Mouse (Mus musculus) adrenal gland, adult 2 months (tissue): ENCODE measurements at regions not wholly inside any gene's neighbourhood (a gene's known extent, or its start where the extent isn't known, plus 50 kb on each side); places are given as distances from the start of the nearest gene placed in this dataset.
"Not testable (repeated sequence)": the region's sequence is repeated elsewhere in the genome, so short reads cannot be mapped to it uniquely, and the experiment has no call there.

ENCODE experiments used
- DNase-seq: peaks from one replicate; pipeline ENCODE4 v3.0.0; 2021

DNA sequence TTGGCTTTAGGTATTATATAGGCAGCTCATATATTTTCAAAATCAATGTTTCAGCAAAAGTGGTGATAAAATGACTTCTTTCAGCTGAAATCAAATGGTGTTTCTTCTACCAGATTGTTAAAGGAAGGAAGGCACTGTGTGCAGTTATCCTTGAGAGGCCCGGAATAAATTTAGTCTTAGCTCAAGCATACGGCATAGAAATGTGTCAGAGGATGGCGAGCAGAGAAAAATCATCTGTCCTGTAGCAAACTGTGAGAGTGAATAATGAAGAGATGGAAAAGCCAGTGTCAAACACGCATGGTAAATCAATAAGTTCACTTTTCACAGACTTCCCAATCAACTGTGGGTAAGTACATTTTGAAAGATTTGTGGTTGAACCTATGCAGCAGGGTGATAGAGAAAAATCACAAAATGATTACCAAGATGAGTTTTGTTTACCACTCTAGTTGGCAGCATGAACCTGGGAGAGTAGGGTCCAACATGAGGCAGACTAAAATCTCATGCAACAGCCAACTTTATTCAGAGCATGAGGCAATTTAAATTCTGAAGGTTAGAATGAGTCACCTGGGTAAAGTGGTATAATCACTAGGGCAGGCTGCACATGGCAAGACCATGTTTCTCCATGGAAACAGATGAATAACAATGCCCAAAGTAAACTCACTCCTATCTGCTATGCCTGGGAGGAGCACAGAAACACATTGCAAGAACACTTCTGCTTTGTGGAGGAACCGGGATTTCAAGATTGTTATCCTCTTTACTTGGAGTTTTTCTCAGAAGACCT is 55.7 kb downstream of the AI429214 start:
- peak; percentile 63 for DNase-seq

DNA sequence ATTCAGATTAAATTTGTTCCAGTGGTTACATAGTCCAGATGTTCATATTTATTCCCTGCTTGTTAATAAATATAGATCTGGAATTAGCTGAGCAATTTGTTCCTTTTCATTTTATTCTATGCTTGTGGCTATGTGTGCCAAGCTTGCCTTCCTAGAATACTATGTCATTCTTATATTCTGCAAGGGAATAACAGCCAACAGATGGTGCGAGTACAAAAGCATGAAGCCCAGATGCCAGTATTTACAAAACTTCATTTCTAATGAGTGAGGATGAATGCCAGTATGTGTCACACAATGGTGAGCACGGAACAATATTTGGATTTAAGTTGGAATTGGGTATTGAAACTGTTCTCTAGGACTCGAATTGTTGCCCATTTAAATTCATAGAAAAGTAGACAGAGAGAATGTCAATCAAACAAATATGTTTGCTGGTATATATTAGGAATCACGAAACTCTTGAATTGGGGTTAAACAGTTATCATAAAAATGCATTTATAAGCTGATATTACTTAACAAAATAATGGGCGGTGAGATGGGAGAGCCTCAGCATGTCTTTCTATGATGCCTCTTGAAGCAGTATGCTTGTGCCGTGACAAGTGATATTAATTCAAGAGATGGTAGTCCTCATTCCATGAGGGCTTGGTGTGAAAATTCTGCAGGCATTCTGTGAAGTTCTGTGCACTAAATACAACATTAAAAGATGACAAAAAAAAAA is 56.7 kb downstream of the AI429214 start:
- DNase-seq = no peak

DNA sequence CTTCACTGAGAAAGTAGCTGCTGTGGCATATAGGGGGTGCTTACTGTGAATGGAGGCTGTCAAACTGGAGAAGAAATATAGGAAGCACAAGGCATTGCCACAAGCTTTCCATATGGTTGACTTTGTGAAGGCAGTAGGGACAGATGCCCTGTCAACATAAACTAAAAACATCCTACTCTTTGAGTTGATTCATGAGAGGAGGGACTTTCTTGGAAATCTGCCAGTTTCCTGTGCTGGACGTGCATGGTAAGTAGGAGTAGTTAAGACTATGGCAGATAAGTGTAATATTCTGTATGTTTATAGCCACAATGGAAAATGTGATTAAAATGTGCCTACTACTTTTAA is 57.3 kb downstream of the AI429214 start:
- no peak for DNase-seq

DNA sequence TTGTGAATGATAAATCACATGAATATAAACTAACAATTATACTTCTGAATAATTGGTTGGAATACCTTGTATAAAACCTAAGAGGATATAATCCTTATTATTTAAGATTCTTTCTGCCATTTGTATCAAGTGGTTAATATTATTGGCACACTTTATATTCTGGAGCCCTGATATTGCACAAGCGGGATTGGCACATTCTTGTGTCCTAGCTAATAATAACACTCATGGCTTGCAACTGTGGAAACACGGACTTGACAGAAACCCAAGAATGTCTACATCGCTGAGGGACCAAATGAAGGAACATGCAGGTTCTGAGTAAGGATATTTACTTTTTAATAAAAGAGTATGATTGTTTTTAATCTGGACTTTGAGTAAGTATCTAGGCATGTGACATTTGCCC is 63.0 kb downstream of the AI429214 start:
- peak; percentile 27 for DNase-seq

DNA sequence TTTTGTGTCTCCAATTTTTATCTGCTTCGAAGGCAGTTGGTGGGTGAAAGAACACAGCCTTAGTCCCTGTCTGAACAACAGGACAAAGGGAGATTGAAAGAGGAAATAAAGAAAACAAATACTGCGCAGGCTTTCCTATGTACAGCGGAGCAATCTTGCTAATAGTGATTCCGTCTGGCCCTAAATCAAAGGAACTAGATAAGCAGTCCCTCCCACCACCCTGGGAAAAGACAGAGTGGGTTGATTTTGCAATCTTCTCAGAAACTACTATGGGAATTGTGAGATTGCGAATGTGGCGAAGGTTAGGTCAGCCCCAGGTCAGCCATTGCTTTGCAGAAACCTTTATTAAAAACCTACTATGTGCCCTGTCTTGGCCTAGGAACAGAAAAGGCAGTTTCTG is 65.0 kb downstream of the AI429214 start:
- DNase-seq = peak; percentile 30

DNA sequence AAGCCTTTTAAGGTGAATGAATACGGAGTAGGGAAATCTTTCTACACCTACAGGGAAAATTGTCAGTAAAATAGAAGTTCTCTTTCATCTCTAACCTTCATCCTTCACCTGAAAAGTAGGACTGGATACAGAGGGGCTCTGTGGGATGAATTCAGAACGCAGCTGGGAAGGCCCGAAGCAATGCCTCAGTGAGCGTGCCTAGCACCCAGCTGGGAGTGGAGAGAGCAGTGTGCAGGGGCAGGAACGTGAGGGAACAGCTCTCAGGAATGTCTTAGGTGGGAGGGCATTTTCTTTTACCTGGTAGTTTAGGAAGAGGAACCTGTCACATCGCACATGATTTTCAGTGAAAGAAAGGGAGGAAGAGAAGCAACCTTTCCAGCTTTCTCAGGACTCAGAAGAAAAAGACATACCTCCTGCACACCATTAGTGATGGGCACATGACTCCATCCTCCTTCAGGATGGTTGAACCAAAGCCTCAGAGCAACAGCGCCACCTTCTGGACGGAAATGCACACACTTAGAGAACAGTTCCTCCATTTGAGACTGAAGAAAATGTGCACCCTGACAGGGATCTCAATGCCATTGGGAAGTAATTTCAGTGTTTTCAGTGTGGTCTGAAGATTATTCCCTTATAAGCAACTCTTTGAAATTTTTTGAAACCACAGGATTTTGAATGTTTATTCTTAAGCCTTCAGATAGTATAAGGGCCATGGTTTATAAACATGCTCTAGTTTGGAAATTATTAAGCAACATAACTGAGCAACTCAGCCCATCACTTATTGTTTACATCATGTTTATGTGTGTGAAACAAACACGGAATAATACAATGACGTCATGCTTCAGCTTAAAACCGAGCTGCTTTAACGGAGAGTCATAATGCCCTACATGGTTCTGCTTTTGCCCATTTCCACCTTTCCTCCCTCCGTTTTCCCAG is 68.9 kb downstream of the AI429214 start:
- peak; percentile 70 for DNase-seq

DNA sequence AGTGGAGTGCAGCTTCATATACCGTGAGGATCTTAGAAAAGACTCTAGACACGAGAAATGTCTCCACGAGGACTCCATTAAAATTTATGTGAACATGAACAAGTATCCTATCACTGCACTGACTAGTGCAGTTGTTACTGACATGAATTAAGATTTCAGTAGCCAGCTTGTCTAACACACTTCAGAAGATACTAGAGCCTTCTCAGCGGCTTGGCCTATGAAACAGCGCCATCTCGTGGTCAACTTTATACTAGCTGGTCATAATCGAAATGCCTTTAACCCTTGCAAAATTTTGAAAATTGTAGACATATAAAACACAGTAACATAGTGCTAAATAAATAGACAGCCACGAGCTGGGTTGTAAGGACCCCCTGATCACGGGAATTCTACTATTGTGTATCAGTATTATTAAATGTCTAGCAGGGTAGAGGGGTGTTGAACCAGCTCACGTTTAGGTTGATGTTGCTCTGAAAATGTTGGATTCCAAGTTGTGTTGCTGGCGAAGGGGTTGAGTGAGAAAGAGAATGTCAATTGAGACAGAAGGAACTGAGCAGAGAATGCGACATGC is 70.4 kb downstream of the AI429214 start:
- DNase-seq = peak; percentile 65

DNA sequence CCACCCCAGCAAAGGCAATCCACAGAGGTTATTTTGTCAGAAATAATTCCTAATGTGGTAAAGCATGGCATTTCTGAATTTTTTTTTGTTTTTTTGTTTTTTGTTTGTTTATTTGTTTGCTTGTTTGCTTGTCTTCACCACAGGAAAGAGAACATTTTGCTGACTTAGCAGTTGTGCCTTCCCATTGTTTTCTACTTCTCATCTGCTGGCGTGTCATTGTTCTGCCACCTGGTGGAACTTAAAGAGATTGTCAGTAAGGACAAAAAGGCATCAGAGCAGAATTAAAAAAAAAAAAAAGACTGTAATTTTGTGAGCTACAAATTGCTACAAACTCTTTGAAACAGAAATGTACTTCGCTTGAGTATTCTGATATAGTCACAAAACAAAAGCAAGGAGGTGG is 79.5 kb downstream of the AI429214 start:
- no peak for DNase-seq

DNA sequence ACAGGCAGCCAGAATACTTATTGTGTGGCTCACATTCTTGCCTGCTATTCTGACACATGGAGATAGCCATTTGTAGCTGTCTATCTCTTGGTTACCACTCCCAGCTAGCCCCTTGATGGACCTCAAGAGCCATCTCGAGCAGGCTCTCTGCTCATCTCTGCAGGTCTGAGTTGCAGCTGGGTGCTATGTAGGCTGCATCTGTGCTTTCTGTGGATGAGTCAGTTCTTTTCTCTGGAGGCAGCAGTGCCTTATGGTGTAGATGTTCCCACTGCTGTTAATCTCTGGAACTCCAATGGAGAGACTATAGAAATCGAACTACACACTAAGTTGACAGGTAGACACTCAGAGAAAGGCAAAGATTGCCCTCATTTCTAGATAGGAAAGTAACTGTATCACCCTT is 106.3 kb downstream of the AI429214 start:
- no peak for DNase-seq

DNA sequence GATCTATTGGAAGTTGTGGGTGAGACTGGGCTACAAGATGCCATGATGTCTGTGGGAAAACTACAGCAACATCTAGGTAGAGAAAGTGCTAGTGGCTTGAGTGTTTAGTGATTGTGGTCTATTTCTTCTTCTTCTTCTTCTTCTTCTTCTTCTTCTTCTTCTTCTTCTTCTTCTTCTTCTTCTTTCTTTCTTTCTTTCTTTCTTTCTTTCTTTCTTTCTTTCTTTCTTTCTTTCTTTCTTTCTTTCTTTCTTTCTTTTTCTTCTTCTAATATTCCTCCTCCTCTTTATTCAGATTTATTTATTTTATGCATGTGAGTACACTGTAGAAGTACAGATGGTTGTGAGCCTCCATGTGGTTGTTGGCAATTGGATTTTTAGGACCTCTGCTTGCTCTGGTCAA is 119.0 kb downstream of the AI429214 start:
- DNase-seq = not testable (repeated sequence)

DNA sequence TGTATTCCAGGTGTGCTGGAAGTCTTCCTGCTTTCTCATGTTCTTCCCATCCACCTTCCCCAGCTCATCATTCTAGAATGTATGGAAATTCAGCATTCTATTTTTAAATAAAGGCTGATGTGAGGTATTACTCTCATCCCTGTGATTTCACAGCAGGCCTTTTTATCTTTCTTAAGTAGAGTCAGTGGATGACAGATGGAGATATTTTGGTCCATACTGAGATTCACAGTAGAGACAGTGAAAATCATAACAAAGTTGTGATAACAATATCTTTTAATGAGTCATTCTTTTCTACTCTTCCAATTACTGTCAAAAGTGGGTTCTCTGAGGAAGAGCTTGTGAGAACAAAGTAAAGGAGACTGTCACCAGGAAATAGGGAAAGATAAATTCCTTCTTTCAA is 132.4 kb downstream of the AI429214 start:
- DNase-seq = no peak

DNA sequence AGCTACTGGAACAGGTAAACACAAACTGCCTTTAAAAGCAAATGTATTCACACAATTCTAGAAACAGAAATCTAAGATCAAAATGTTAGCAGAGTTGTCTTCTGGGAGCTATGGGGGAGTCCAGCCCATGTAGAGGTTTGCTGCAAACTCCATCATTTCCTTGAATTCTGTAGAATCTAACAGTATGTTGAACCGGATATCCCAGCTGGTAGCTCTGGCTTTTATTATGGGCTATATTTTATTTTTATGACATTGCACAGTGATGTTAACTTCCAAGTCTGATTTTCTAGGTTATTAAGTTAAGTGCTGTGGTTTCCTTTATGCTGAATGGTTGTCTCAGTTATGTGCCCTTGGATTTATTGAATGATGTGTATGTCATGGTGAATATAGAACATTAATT is 136.3 kb downstream of the AI429214 start:
- DNase-seq = no peak

DNA sequence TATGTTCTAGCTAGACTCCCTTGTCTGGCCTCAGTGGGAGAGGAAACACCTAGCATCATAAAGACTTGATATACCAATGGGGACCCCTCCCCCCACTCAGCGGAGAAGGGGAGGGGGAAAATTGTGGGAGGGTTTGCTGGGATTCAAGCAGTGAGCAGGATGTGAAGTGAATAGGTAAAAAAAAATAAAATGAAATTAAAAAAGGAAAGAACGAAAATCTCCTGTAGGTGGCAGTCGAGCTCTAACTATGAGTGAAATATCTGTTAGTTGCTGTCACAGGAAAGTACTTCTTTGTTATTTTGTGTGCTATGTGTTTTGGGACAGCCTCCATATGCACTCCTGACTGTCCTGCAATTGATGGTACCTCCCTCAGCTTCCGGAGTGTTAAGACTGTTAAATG is 138.6 kb downstream of the AI429214 start:
- no peak for DNase-seq

DNA sequence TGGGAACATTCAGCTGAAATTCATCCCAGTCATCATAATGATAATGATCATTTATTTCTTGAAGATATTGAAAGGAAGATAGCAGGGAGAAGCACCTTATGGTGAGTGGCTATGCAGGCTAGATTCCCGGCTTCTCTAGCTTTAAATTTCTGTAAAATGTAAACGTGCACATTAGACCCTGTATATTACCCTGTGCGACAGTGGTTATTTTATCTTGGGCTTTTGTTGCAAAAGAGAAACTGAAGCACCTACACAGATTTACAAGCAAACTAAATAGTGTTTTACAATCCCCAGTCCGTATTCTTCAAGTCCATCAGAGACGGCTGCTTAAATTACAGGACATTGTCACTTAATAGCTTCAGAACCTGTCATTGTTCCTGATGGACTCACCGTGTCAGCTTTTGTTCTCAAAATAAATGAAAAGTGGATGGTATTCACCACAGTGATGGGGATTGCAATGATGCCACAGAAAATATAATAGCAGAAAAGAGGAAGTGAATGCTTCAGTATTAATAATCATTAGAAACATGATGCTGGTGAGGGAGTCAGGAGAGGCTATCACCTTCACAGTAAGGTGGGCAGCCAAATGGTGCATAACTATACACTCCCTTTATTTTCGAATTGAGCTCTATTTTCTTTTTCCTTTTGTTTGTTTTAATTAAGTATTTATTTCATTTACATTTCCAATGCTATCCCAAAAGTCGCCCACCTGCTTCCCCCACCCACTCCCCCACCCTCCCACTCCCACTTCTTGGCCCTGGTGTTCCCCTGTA is 141.0 kb downstream of the AI429214 start:
- DNase-seq = no peak

DNA sequence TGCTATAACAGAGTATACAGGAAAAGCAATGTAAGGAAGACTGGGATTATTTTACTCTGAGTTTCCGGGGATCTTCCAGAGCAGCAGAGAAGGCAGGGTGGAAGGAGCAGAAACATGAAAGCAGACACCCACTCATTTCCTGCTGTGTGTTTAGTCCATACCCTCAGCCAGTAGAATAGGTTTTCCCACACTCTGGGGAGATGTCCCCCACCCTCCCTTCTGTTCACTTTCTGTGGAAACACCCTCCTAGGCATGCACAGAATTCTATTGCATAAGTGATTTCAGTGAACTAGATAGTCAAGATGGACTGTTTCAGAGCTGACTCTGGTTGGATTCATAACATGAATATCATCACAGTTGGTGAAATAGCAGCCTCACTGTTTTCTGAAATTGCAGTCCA is 156.9 kb downstream of the AI429214 start:
- no peak for DNase-seq

DNA sequence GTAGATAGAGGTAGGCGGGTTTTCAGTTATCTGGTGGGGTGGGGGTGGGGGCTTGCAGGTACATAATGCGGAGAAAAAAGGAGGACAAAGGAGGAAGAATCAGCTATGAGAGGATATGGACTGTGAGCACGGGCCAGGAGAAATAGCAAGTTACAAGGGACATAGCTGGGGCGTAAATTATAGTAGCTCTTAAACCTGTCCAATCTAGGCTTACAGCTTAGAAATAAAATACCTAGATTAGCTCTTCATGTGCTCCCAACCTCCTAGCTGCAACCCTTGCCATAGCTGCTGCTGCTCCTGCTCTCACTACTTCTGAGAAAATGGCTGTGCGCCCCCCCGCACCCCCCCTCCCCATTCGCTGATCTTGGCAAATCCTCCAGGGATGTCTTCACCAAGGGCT is 161.0 kb downstream of the AI429214 start:
- no peak for DNase-seq

DNA sequence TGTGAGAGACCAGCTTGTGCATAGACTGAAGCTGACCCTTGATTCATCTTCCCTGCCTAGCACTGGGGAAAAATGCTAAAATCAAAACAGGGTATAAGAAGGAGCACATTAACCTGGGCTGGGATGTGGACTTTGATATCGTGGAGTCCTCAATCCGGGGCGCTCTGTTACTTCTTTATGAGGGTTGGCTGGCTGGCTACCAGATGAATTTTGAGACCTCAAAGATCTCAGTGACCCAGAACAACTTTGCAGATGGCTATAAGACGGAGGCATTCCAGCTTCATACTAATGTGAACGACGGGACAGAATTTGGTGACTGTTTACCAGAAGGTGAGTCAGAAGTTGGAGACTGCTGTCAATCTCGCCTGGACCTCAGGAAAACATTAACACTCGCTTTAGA is 161.5 kb downstream of the AI429214 start:
- DNase-seq = no peak

DNA sequence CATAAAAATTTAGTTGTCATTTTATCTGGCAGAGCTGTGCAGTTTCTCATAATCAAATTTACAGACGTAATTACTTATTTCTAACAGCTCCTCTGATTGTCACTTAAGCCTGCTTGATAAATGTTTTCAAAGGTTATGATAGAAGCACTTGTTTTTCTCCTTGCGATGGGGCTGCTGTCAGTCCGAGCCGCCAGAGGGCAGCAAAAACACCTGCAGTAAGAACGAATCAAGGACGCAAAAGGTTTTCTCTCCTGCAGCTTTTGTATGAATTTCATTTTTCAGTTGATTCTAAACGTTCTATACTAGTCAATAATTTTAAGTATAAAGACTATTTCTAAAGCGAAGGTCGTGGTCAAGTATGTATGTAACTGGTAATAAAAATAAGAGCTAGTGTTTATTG is 166.1 kb downstream of the AI429214 start:
- peak; percentile 33 for DNase-seq

DNA sequence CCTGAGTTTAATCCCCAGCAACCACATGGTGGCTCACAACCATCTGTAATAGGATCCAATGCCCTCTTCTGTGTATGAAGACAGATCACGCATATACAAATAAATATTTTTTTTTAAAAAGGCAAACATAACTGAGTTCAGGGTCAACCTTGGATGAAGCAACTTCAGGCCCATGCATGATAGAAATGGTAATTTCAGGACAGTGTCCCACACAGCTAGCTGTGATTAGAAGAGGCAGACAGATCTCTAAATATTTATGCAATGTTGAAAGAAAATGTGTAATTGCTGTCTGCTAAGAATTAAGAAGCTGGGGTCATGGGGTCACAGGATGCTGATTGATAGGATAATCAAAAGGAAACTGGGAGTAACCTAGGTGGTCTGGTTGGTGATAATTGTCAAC is 203.5 kb downstream of the AI429214 start:
- DNase-seq = no peak

DNA sequence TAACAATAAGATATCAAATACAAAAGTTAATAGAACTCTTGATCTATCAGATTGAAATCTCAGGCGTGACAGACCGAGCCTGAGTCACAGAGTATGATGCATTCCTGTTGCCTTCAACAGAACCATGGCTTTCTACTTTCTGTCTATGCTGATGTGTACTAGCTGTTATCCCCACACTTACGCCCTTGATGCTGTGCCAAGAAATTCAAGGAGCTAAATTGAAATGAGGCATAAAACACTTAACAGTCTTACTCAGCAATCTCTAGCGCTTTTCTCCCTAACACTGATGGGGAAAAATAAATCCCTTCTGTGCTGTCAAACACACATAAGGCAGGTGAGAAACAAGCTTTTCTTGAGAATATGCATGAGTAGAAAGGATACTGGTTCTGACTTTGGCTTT is 222.5 kb downstream of the AI429214 start:
- DNase-seq = peak; percentile 48

DNA sequence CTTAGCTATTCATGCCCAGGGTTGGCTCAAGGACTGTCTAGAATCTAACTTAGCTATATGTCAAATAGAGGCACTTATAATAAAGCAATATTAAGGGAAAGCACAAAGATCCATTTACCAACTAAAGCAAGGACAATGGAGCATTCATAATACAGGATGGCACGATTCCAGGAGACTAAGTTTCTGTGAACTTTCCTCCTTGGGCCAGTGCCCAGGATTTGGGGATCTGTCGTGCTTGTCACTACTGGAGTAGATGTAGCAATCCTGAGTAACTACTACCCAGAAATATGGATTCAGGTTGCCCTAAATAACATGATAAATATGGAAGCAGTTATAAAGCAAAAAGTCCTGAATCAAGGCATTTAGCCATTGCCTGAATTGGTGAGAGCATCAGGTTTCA is 233.7 kb downstream of the AI429214 start:
- peak; percentile 59 for DNase-seq

DNA sequence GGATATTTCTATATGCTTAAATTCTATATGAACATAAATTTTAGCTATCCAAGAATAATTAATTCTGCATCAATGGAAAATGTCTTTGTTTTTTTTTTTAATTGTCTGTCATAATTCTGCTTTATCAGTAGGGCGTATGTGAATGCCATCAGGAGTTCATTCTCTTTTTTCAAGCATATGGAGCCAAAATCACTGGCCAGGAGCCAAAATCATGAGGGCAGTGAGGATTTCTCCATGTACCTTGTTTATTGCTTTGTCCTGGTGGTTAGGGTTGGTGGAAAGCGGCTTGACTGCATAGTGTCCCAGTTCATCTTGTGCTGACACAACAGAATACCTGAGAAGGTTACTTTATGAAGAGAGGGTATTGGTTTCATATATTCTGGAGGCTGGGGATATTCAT is 243.9 kb downstream of the AI429214 start:
- DNase-seq = no peak
